Mouse (Mus musculus): ENCODE results near the gene Ifi203. TPM values are rescaled to one million over a fixed set of nuclear protein-coding genes. Genes with fewer than 3 reads are reported as not detected.
A peak's percentile ranks its signal among the peaks of the same experiment; 100 is the strongest.
"Not testable (repeated sequence)": the region's sequence is repeated elsewhere in the genome, so short reads cannot be mapped to it uniquely, and the experiment has no call there.

Ifi203 gene
- polyA plus RNA-seq (2014; fragmentation: Nextera tagmentation; extraction: Ambion mirVana) = 0.09 TPM in 1 of 2 replicates, not detected in the other

GRCm38 (mm10) chr1:173941924-173942779 lies at the start of gene Ifi203, which contains the start of gene Mndal:
Gene Ifi203 (minus strand): TSS chr1:173942672.
Gene Mndal (minus strand): TSS chr1:173942491.
- not testable (repeated sequence) for H3K4me2 ChIP-seq (ENCODE audit: low read depth, low read length, severe bottlenecking); H3K36me3 ChIP-seq (ENCODE audit: control insufficient read depth, insufficient read depth, low read length); H3K4me1 ChIP-seq (replicated peaks; ENCODE audit: control insufficient read depth, insufficient read depth, low read length); H3K9me3 ChIP-seq (ENCODE audit: control insufficient read depth, low read length); H3K27me3 ChIP-seq (ENCODE audit: control insufficient read depth, insufficient read depth, low read length); H3K9ac ChIP-seq (ENCODE audit: low read length); H3K4me3 ChIP-seq (ENCODE audit: low read depth, low read length); ATAC-seq (replicated peaks; ENCODE audit: low FRiP score); H3K27ac ChIP-seq (ENCODE audit: low read depth, low read length); DNase-seq (ENCODE audit: low spot score)
- WGBS = 80% methylated on average over 3 of the region's 3 CpGs

GRCm38 (mm10) chr1:173982694-173983305 lies 40.3 kb upstream of the Ifi203 start, which contains the start of gene Ifi202b:
Gene Ifi202b (minus strand): TSS chr1:173982744.
- H3K9ac ChIP-seq (ENCODE audit: low read length); H3K27me3 ChIP-seq (ENCODE audit: control insufficient read depth, insufficient read depth, low read length); H3K9me3 ChIP-seq (ENCODE audit: control insufficient read depth, low read length); H3K27ac ChIP-seq (ENCODE audit: low read depth, low read length); H3K4me2 ChIP-seq (ENCODE audit: low read depth, low read length, severe bottlenecking); DNase-seq (ENCODE audit: low spot score); H3K4me3 ChIP-seq (ENCODE audit: low read depth, low read length); H3K4me1 ChIP-seq (replicated peaks; ENCODE audit: control insufficient read depth, insufficient read depth, low read length); H3K36me3 ChIP-seq (ENCODE audit: control insufficient read depth, insufficient read depth, low read length); ATAC-seq (replicated peaks; ENCODE audit: low FRiP score): not testable (repeated sequence)
- 89% methylated on average over 6 of the region's 6 CpGs for WGBS

- not testable (repeated sequence) for H3K27ac ChIP-seq (ENCODE audit: low read depth, low read length); H3K36me3 ChIP-seq (ENCODE audit: control insufficient read depth, insufficient read depth, low read length); H3K27me3 ChIP-seq (ENCODE audit: control insufficient read depth, insufficient read depth, low read length); H3K9me3 ChIP-seq (ENCODE audit: control insufficient read depth, low read length); H3K4me2 ChIP-seq (ENCODE audit: low read depth, low read length, severe bottlenecking); DNase-seq (ENCODE audit: low spot score); H3K9ac ChIP-seq (ENCODE audit: low read length); H3K4me3 ChIP-seq (ENCODE audit: low read depth, low read length); H3K4me1 ChIP-seq (replicated peaks; ENCODE audit: control insufficient read depth, insufficient read depth, low read length); ATAC-seq (replicated peaks; ENCODE audit: low FRiP score)
- 63% methylated on average over 3 of the region's 3 CpGs for WGBS
These were observed 38.6 kb upstream of the Ifi203 start for GRCm38 (mm10) chr1:173981038-173981437.

- H3K27me3 ChIP-seq (ENCODE audit: control insufficient read depth, insufficient read depth, low read length) = no peaks in the 10 kb centered on the region
- no peak overlapping the region for H3K27ac ChIP-seq (ENCODE audit: low read depth, low read length)
- no peaks in the 10 kb centered on the region for H3K36me3 ChIP-seq (ENCODE audit: control insufficient read depth, insufficient read depth, low read length)
- DNase-seq (ENCODE audit: low spot score) (no peak), ATAC-seq (replicated peaks; ENCODE audit: low FRiP score) (no peak)
- no peaks in the 10 kb centered on the region for H3K9me3 ChIP-seq (ENCODE audit: control insufficient read depth, low read length)
- H3K4me1 ChIP-seq (replicated peaks; ENCODE audit: control insufficient read depth, insufficient read depth, low read length) = no peaks in the 10 kb centered on the region
- no peak overlapping the region for H3K9ac ChIP-seq (ENCODE audit: low read length)
- no peak overlapping the region for H3K4me2 ChIP-seq (ENCODE audit: low read depth, low read length, severe bottlenecking)
- H3K4me3 ChIP-seq (ENCODE audit: low read depth, low read length) = no peak overlapping the region
These were observed 35.1 kb upstream of the Ifi203 start for GRCm38 (mm10) chr1:173977622-173978021.

- Histone ChIP-seq H3K27ac (ENCODE audit: low read depth, low read length) (no peak overlapping the region), H3K4me2 (ENCODE audit: low read depth, low read length, severe bottlenecking) (no peak overlapping the region), H3K9ac (ENCODE audit: low read length) (no peak overlapping the region), H3K9me3 (ENCODE audit: control insufficient read depth, low read length) (no peaks in the 10 kb centered on the region), H3K4me3 (ENCODE audit: low read depth, low read length) (no peak overlapping the region), H3K27me3 (ENCODE audit: control insufficient read depth, insufficient read depth, low read length) (no peaks in the 10 kb centered on the region), H3K36me3 (ENCODE audit: control insufficient read depth, insufficient read depth, low read length) (no peaks in the 10 kb centered on the region), H3K4me1 (replicated peaks; ENCODE audit: control insufficient read depth, insufficient read depth, low read length) (no peaks in the 10 kb centered on the region)
- no peak for ATAC-seq (replicated peaks; ENCODE audit: low FRiP score)
- no peak for DNase-seq (ENCODE audit: low spot score)
These were observed 30.6 kb upstream of the Ifi203 start for GRCm38 (mm10) chr1:173973111-173973510.

- H3K4me3 ChIP-seq (ENCODE audit: low read depth, low read length); H3K9me3 ChIP-seq (ENCODE audit: control insufficient read depth, low read length); H3K27ac ChIP-seq (ENCODE audit: low read depth, low read length); DNase-seq (ENCODE audit: low spot score); H3K4me1 ChIP-seq (replicated peaks; ENCODE audit: control insufficient read depth, insufficient read depth, low read length); ATAC-seq (replicated peaks; ENCODE audit: low FRiP score); H3K9ac ChIP-seq (ENCODE audit: low read length); H3K4me2 ChIP-seq (ENCODE audit: low read depth, low read length, severe bottlenecking); H3K27me3 ChIP-seq (ENCODE audit: control insufficient read depth, insufficient read depth, low read length); H3K36me3 ChIP-seq (ENCODE audit: control insufficient read depth, insufficient read depth, low read length): not testable (repeated sequence)
- WGBS = 83% methylated on average over 1 of the region's 1 CpGs
These were observed 19.0 kb upstream of the Ifi203 start for GRCm38 (mm10) chr1:173961491-173961890.

GRCm38 (mm10) chr1:173959998-173960397 lies 17.5 kb upstream of the Ifi203 start:
- not testable (repeated sequence) for H3K27ac ChIP-seq (ENCODE audit: low read depth, low read length); H3K9me3 ChIP-seq (ENCODE audit: control insufficient read depth, low read length); H3K4me2 ChIP-seq (ENCODE audit: low read depth, low read length, severe bottlenecking); DNase-seq (ENCODE audit: low spot score); H3K9ac ChIP-seq (ENCODE audit: low read length); H3K4me3 ChIP-seq (ENCODE audit: low read depth, low read length); H3K4me1 ChIP-seq (replicated peaks; ENCODE audit: control insufficient read depth, insufficient read depth, low read length); H3K36me3 ChIP-seq (ENCODE audit: control insufficient read depth, insufficient read depth, low read length); H3K27me3 ChIP-seq (ENCODE audit: control insufficient read depth, insufficient read depth, low read length)
- 52% methylated on average over 3 of the region's 3 CpGs for WGBS
- 0 out of 2 replicates have a peak, but pooled peaks have one; percentile 60 for ATAC-seq (replicated peaks; ENCODE audit: low FRiP score)

GRCm38 (mm10) chr1:173955839-173956527 lies 13.5 kb upstream of the Ifi203 start:
- H3K27ac ChIP-seq (ENCODE audit: low read depth, low read length); H3K9me3 ChIP-seq (ENCODE audit: control insufficient read depth, low read length); ATAC-seq (replicated peaks; ENCODE audit: low FRiP score); H3K27me3 ChIP-seq (ENCODE audit: control insufficient read depth, insufficient read depth, low read length); H3K4me3 ChIP-seq (ENCODE audit: low read depth, low read length); H3K4me2 ChIP-seq (ENCODE audit: low read depth, low read length, severe bottlenecking); H3K36me3 ChIP-seq (ENCODE audit: control insufficient read depth, insufficient read depth, low read length); H3K9ac ChIP-seq (ENCODE audit: low read length); H3K4me1 ChIP-seq (replicated peaks; ENCODE audit: control insufficient read depth, insufficient read depth, low read length); DNase-seq (ENCODE audit: low spot score): not testable (repeated sequence)
- 84% methylated on average over 3 of the region's 3 CpGs for WGBS

Data from forebrain, embryonic 11.5 days (tissue).